ENCODE assay signal across 8 mouse cellular contexts in the genomic region with DNA sequence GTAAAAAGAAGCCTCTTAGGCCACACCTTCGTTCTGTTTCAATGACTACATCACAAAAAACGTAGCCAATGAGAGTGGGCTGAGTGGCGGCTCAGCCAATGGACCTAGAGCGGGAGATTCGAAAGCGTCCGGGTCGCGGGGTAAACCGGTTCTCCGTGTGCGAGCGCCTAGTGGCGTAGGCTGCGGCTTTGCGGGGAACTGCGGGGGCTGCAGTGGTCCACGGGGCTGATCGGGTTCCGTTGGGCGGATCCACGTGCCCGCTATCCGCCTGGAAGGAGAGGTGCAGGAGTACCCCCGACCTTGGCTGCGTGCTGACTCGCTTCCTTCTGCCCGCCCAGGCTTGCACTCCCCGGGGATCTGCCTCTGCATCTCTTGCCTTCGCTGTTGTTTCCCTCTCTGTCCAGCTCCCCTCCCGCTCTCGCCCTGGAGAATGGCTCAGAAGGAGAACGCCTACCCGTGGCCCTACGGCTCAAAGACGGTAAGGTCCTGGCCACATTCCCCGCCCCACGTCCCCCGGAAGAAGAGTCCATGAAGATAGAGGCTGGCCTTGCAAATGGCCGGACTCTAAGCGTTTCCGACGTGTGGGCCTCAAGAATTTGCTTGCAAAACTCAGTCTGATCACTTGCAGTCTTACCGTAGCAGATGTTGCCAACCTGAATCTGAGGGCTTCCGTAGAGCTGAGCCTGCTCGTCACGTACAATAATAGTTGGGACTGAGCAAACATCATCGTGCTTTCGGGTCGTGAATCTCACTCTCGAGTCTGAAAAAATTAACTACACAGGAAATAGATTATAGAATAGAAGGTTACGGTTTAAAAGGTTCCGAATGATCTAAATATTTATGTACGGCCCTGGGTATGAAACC. TPM values are rescaled to one million over a fixed set of nuclear protein-coding genes. Genes with fewer than 3 reads are reported as not detected.
DNase-seq lines count a peak whose midpoint lies in the region; ATAC-seq and TF ChIP-seq lines count a peak whose summit lies in the region.

A gene (plus strand): TSS at position 117 of the 864 bp plus-strand sequence.

- peak within 1 kb of the TSS; percentile 59 for H3K4me3 ChIP-seq in forebrain, postnatal 0 days (ENCODE audit: low read depth, low read length)
- peak within 1 kb of the TSS; percentile 93 for H3K4me3 ChIP-seq in hindbrain, embryonic 10.5 days
- H3K4me3 ChIP-seq in macrophage (ENCODE audit: inconsistent target) = peak within 1 kb of the TSS; percentile 79

- peak within 1 kb of the TSS; percentile 39 for H3K9ac ChIP-seq in forebrain, postnatal 0 days

- DNase-seq in R1 (ENCODE audit: low read depth, low spot score) = peak; percentile 94
- DNase-seq in cerebellum, adult 8-10 months = peak; percentile 70
- peak; percentile 92 for DNase-seq in forebrain, postnatal 0 days
- peak; percentile 90 for DNase-seq in hindbrain, embryonic 10.5 days (ENCODE audit: low spot score)
- DNase-seq in layer of hippocampus, postnatal 36 days = peak; percentile 62 to 65
- DNase-seq in right cerebral cortex, adult 18-20 months = peak; percentile 73
- peak; percentile 64 for DNase-seq in urinary bladder, postnatal 25 days (ENCODE audit: low spot score)

- WGBS in forebrain, postnatal 0 days = 4% methylated on average over 53 of the region's 54 CpGs
- WGBS in hindbrain, embryonic 10.5 days = under 1% methylated on average over 54 of the region's 54 CpGs
- under 1% methylated on average over 54 of the region's 54 CpGs for WGBS in macrophage (ENCODE audit: missing documents)

- peaks cover 9% of the 10 kb centered on the region; the same call in 1 of the 2 replicates for H3K4me1 ChIP-seq in forebrain, postnatal 0 days (ENCODE audit: insufficient read depth)
- H3K4me1 ChIP-seq in hindbrain, embryonic 10.5 days (replicated peaks) = peaks cover 39% of the 10 kb centered on the region

- no peaks in the 10 kb centered on the region for H3K36me3 ChIP-seq in forebrain, postnatal 0 days (ENCODE audit: insufficient read depth)
- peaks cover 35% of the 10 kb centered on the region for H3K36me3 ChIP-seq in hindbrain, embryonic 10.5 days
- no peaks in the 10 kb centered on the region for H3K36me3 ChIP-seq in macrophage (ENCODE audit: inconsistent target)

- no peaks in the 10 kb centered on the region for H3K9me3 ChIP-seq in forebrain, postnatal 0 days (ENCODE audit: low read length)
- H3K9me3 ChIP-seq in hindbrain, embryonic 10.5 days = no peaks in the 10 kb centered on the region

- H3K79me2 ChIP-seq in macrophage (ENCODE audit: inconsistent target) = peaks cover 48% of the 10 kb centered on the region

- no peak for TF ChIP-seq CTCF in forebrain, postnatal 0 days (IDR thresholded peaks at IDR 0.05; ENCODE audit: low read depth)

- peak; percentile 85 for ATAC-seq in forebrain, postnatal 0 days

- H3K27ac ChIP-seq in forebrain, postnatal 0 days (ENCODE audit: low read depth, low read length) = peak within 1 kb of the TSS; percentile 45; the same call in 1 of the 2 replicates
- peak within 1 kb of the TSS; percentile 97 for H3K27ac ChIP-seq in hindbrain, embryonic 10.5 days
- H3K27ac ChIP-seq in macrophage = peak within 1 kb of the TSS; percentile 86

- peak within 1 kb of the TSS; percentile 100 for H3K4me2 ChIP-seq in forebrain, postnatal 0 days (ENCODE audit: low read depth)

- no peaks in the 10 kb centered on the region for H3K27me3 ChIP-seq in forebrain, postnatal 0 days (ENCODE audit: insufficient read depth, low read length)
- no peaks in the 10 kb centered on the region for H3K27me3 ChIP-seq in hindbrain, embryonic 10.5 days (ENCODE audit: insufficient read depth, poor library complexity, severe bottlenecking)

RNA-seq across cellular contexts. Expression of the gene that starts here (rescaled TPM):
- 8.5 and 12.5 TPM in 2 replicates for total RNA-seq in forebrain, postnatal 0 days (2014; rRNA removed)
- polyA plus RNA-seq in forebrain, postnatal 0 days (2015; fragmentation: Nextera tagmentation; extraction: Ambion mirVana) = 11.5 and 13.9 TPM in 2 replicates
- polyA plus RNA-seq in hindbrain, embryonic 10.5 days (2016; fragmentation: Nextera tagmentation; extraction: Ambion mirVana) = 184 and 228 TPM in 2 replicates
- total RNA-seq in layer of hippocampus, postnatal 36 days (2021) = 1 to 10 TPM; 1.0 to 1.1 TPM
- 10 to 100 TPM in 7 of 26 experiments, 1 to 10 TPM in 15, under 1 TPM in 2, not detected in 2; 0.53 to 31.9 (median 6.0) TPM for total RNA-seq in macrophage (2018; cell fraction: chromatin; rRNA removed)
- 1 to 10 TPM; 1.8 to 7.3 (median 4.3) TPM for total RNA-seq in macrophage (2018; cell fraction: cytosol; rRNA removed)
- total RNA-seq in macrophage (2018; cell fraction: nucleus; rRNA removed) = 10 to 100 TPM in 3 of 26 experiments, 1 to 10 TPM in 21, under 1 TPM in 1, not detected in 1; 0.69 to 20.2 (median 3.6) TPM
- polyA plus RNA-seq in macrophage (2018) = 4.2 to 8.5 TPM (median 7.3 TPM) in 3 replicates

Comparison
In these comparisons a context has a peak if more than half of its experiments do, and no peak if none do; other contexts are left out.
1. Peak in every context shown above with its lines: DNase-seq, ATAC-seq, H3K4me3 ChIP-seq and H3K27ac ChIP-seq.
2. RNA of the gene that starts here (polyA plus RNA-seq): 184 to 228 TPM in hindbrain, embryonic 10.5 days; 11.5 to 13.9 TPM in forebrain, postnatal 0 days and 4.2 to 8.5 TPM in macrophage; every median in the first group is over 10 times any median in the second.
3. H3K27ac ChIP-seq: peak in every context shown above with its lines; median percentile 97 in hindbrain, embryonic 10.5 days; 86 in macrophage; 45 in forebrain, postnatal 0 days.